Mouse (Mus musculus) liver, postnatal 0 days (tissue): ENCODE results near the gene Vamp3.
"Not testable (repeated sequence)": the region's sequence is repeated elsewhere in the genome, so short reads cannot be mapped to it uniquely, and the experiment has no call there.

Source experiments
- CTCF ChIP-seq: sonication (generic); IDR thresholded peaks from 2 replicates; pipeline ENCODE4 v1.5.1; 2016; ENCODE audit warnings: antibody characterized with exemption, low read depth
- EP300 ChIP-seq: IDR thresholded peaks from 2 replicates; pipeline ENCODE4 v1.6.1; 2016; ENCODE audit warnings: antibody characterized with exemption, low read depth, mild to moderate bottlenecking

GRCm38 (mm10) chr4:151017356-151017755, 40.4 kb downstream of the Vamp3 start:
- TF ChIP-seq CTCF, EP300: not testable (repeated sequence)
